Mouse (Mus musculus): ENCODE results near the gene Ccdc172. TPM values are rescaled to one million over a fixed set of nuclear protein-coding genes. Genes with fewer than 3 reads are reported as not detected.

Ccdc172 gene
- polyA plus RNA-seq, 1 experiment from 2014 or later, result not detected

- H3K4me3 ChIP-seq (replicated peaks), result no peak overlapping the region
- H3K27ac ChIP-seq, result no peak overlapping the region
- H3K9ac ChIP-seq, result no peak overlapping the region
- WGBS, result 36% methylated on average over 3 of the region's 3 CpGs
- no peaks in the 10 kb centered on the region for H3K9me3 ChIP-seq (replicated peaks)
- peaks cover 11% of the 10 kb centered on the region for H3K4me1 ChIP-seq
- ATAC-seq (replicated peaks; ENCODE audit: low FRiP score), result peak; percentile 62
- no peak overlapping the region for H3K4me2 ChIP-seq
- no peaks in the 10 kb centered on the region for H3K36me3 ChIP-seq
- no peaks in the 10 kb centered on the region for H3K27me3 ChIP-seq
Observed at GRCm38 (mm10) chr19:58573072-58573438, 61.3 kb downstream of the Ccdc172 start.

DNA sequence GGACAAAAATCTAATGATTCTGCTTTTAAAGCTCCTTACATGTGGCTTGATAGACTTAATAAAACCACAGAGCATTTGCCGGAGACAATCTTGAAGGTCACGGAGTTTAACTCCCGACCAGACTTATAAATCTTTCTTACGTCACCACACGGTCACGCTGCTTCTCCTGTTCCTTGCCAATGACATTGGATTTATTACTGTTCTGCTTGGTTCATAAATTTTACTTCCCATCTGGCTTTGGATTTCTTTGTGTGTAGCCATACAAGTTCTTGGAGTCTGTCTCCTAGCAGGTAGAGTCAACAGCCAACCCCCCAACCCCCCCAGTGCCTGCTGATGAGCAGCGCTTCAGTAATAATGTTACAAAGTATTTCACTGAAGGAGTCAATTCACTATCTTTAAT, 70.2 kb downstream of the Ccdc172 start:
- H3K9ac ChIP-seq, result no peak overlapping the region
- H3K9me3 ChIP-seq (replicated peaks), result no peaks in the 10 kb centered on the region
- peak; percentile 84 for ATAC-seq (replicated peaks; ENCODE audit: low FRiP score)
- H3K4me1 ChIP-seq, result no peaks in the 10 kb centered on the region
- no peaks in the 10 kb centered on the region for H3K36me3 ChIP-seq
- no peak overlapping the region for H3K27ac ChIP-seq
- H3K4me2 ChIP-seq, result no peak overlapping the region
- WGBS, result 13% methylated on average over 7 of the region's 7 CpGs
- H3K27me3 ChIP-seq, result no peaks in the 10 kb centered on the region
- no peak overlapping the region for H3K4me3 ChIP-seq (replicated peaks)

- 92% methylated on average over 5 of the region's 5 CpGs for WGBS
Observed at GRCm38 (mm10) chr19:58582956-58583355, 71.2 kb downstream of the Ccdc172 start.

DNA sequence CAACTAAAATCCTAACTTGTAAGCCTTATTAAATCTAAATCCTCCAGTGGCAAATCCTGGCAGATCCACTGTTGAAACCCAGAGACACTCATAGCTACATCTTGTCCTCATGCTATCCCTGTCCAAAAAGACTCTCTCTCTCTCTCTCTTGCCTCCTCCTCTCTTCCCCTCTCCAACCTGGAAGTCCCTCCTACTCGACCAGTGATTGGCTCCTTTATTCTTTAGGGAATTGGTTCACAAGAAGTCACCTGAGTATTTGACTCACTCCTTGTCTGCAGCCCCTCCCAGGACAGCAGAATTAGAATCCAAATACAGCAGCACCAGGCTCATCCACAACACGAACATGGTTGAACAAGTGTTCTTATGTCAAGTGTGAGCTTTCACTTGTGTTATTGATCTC, 74.3 kb downstream of the Ccdc172 start:
- Histone ChIP-seq H3K27me3 (no peaks in the 10 kb centered on the region), H3K4me3 (replicated peaks) (no peak overlapping the region), H3K27ac (no peak overlapping the region), H3K36me3 (no peaks in the 10 kb centered on the region), H3K4me2 (no peak overlapping the region), H3K9ac (no peak overlapping the region), H3K4me1 (no peaks in the 10 kb centered on the region), H3K9me3 (replicated peaks) (no peaks in the 10 kb centered on the region)
- no peak for ATAC-seq (replicated peaks; ENCODE audit: low FRiP score)
- WGBS, result 77% methylated on average over 2 of the region's 2 CpGs

More at GRCm38 (mm10) chr19:58582956-58583355, 71.2 kb downstream of the Ccdc172 start:
- H3K9me3 ChIP-seq (replicated peaks), result no peaks in the 10 kb centered on the region
- H3K4me3 ChIP-seq (replicated peaks), result no peak overlapping the region
- H3K27me3 ChIP-seq, result no peaks in the 10 kb centered on the region
- no peak for ATAC-seq (replicated peaks; ENCODE audit: low FRiP score)
- no peak overlapping the region for H3K9ac ChIP-seq
- no peak overlapping the region for H3K4me2 ChIP-seq
- no peaks in the 10 kb centered on the region for H3K4me1 ChIP-seq
- no peak overlapping the region for H3K27ac ChIP-seq
- no peaks in the 10 kb centered on the region for H3K36me3 ChIP-seq

DNA sequence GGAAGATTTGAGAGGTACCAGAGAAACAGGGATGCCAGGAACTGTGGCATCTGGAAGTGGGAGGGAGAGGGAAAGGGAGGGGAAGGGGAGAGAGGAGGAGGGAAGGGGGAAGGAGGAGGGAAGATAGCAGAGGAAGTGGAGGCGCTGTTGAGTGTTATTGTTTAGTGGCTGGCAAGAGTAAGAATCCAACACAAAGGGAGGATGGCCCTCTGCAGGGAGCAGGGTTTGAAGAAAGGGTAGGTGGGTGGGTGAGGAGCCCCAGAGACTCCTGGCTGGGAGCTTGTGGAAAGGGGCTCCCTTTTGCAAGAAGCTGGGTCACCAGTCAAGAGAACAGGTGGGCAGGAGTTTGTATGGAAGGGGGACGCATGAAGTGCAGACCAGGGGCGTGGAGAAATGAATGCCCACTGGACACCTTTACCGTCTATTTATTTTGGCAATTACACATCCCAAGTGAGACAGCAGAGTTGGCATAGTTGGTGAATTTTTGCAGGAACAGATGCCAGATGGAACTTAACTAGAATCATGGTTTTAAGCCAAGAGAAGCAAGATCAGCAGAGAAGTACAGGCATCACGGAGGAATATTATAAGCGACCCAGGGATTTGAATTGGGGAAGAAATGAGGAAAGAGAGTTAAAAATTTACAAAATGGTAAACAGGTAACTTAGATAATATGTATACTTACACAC, 78.6 kb downstream of the Ccdc172 start:
- 79% methylated on average over 6 of the region's 6 CpGs for WGBS
- H3K9me3 ChIP-seq (replicated peaks), result peaks cover 7% of the 10 kb centered on the region; the same call in 1 of the 2 replicates
- no peak overlapping the region for H3K9ac ChIP-seq
- no peaks in the 10 kb centered on the region for H3K4me1 ChIP-seq
- no peak overlapping the region for H3K27ac ChIP-seq
- ATAC-seq (replicated peaks; ENCODE audit: low FRiP score), result no peak
- no peaks in the 10 kb centered on the region for H3K27me3 ChIP-seq
- no peaks in the 10 kb centered on the region for H3K36me3 ChIP-seq
- no peak overlapping the region for H3K4me3 ChIP-seq (replicated peaks)
- no peak overlapping the region for H3K4me2 ChIP-seq

GRCm38 (mm10) chr19:58600381-58600780, 88.6 kb downstream of the Ccdc172 start:
- no peak overlapping the region for H3K4me3 ChIP-seq (replicated peaks)
- no peak overlapping the region for H3K27ac ChIP-seq
- 89% methylated on average over 5 of the region's 5 CpGs for WGBS
- no peak for ATAC-seq (replicated peaks; ENCODE audit: low FRiP score)
- no peaks in the 10 kb centered on the region for H3K4me1 ChIP-seq
- no peaks in the 10 kb centered on the region; the same call in 1 of the 2 replicates for H3K9me3 ChIP-seq (replicated peaks)
- H3K27me3 ChIP-seq, result no peaks in the 10 kb centered on the region
- no peak overlapping the region for H3K9ac ChIP-seq
- H3K36me3 ChIP-seq, result no peaks in the 10 kb centered on the region
- H3K4me2 ChIP-seq, result no peak overlapping the region

Other genes with a start within 250 kb of the Ccdc172 start
- 65.3 and 67.8 TPM in 2 replicates for gene Gfra1, start 56.1 kb upstream of the Ccdc172 start, polyA plus RNA-seq (2015; fragmentation: Nextera tagmentation; extraction: Ambion mirVana)
- gene Pnlip, start 140.5 kb downstream of the Ccdc172 start, polyA plus RNA-seq (2015; fragmentation: Nextera tagmentation; extraction: Ambion mirVana), result not detected in 2 replicates
- gene Pnliprp1, start 216.9 kb downstream of the Ccdc172 start, polyA plus RNA-seq (2015; fragmentation: Nextera tagmentation; extraction: Ambion mirVana), result 1.1 and 6.9 TPM in 2 replicates
- gene Pnliprp2, start 247.7 kb downstream of the Ccdc172 start, polyA plus RNA-seq (2015; fragmentation: Nextera tagmentation; extraction: Ambion mirVana), result 0.31 and 0.44 TPM in 2 replicates

Data from kidney, embryonic 15.5 days (tissue).